Mouse (Mus musculus): ENCODE measurements around the gene Cdhr2. TPM values are rescaled to one million over a fixed set of nuclear protein-coding genes. Genes with fewer than 3 reads are reported as not detected.

The Cdhr2 gene
- polyA plus RNA-seq, 1 experiment from 2014 or later: 0.10 TPM

DNA sequence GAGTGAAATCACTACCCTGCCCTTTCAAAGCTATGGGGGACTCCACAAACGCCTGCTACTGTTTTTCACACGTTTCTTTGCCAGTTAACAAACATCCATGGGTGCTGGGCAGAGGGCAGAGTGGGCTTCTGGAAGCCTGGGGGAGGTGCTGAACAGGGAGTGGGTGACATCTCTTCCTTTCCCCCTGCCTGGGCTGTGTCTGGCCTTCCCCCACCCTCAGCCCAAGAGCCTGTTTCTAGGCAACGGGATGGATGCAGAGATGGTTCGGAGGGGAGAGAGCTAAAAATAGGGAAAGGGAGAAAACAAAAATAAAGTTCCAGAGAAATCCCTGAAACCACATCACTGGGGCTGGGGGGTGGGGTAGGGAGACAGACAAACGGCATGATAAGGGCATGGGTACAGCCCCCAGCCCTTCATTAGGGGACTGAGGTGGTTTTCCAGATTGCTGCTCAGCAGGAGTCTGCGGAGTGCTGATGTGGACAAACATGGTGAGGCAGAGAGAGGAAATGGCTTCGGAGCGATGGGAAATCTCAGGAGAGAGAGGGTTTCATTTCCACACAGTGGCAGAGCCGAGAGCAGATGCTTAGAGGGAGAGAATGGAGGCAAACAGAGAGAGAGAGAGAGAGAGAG lies 54.1 kb downstream of the Cdhr2 start:
- Histone ChIP-seq H3K4me2 (no peak overlapping the region), H3K27me3 (peaks cover 47% of the 10 kb centered on the region), H3K9me3 (no peaks in the 10 kb centered on the region), H3K9ac (no peak overlapping the region), H3K4me1 (peaks cover 13% of the 10 kb centered on the region), H3K27ac (no peak overlapping the region), H3K4me3 (no peak overlapping the region), H3K36me3 (no peaks in the 10 kb centered on the region)
- ATAC-seq (ENCODE audit: borderline replicate concordance, extremely low read depth, low FRiP score, low TSS enrichment): no peak
- WGBS: 24% methylated on average over 9 of the region's 9 CpGs

DNA sequence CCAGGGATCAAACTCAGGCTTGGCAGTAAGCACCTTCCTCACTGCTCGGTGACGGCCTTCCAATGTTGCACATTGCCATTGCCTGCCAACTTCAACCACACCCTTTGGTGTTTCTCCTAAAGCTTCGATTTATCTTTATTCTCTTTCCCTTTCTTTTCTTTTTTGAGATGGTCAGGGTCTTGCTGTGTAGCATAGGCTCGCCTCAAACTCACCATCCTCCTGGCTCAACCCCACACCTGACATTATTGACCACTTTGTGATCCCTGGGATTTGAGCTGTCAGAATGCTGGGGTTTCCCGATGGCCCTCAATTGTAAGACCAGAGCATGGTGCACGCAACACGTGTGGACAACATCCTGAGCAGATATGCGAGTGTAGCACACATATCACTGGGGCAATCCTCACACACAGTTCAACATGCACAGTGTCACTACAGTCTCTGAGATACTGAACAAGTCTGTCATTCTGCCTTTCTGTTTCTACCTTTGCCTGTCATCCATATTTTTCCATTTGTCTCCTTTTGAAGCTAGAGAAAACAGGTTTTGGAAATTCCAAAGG lies 55.0 kb downstream of the Cdhr2 start:
- no peaks in the 10 kb centered on the region for H3K36me3 ChIP-seq
- peaks cover 49% of the 10 kb centered on the region for H3K27me3 ChIP-seq
- H3K27ac ChIP-seq: no peak overlapping the region
- no peak overlapping the region for H3K4me3 ChIP-seq
- ATAC-seq (ENCODE audit: borderline replicate concordance, extremely low read depth, low FRiP score, low TSS enrichment): no peak
- no peak overlapping the region for H3K9ac ChIP-seq
- H3K4me1 ChIP-seq: peaks cover 13% of the 10 kb centered on the region
- H3K4me2 ChIP-seq: no peak overlapping the region
- no peaks in the 10 kb centered on the region for H3K9me3 ChIP-seq
- WGBS: 81% methylated on average over 8 of the region's 8 CpGs

- peak overlapping the region; percentile 33 for H3K4me3 ChIP-seq
- no peak overlapping the region for H3K27ac ChIP-seq
- no peak for ATAC-seq (ENCODE audit: borderline replicate concordance, extremely low read depth, low FRiP score, low TSS enrichment)
- WGBS: 39% methylated on average over 10 of the region's 10 CpGs
- peaks cover 13% of the 10 kb centered on the region for H3K4me1 ChIP-seq
- H3K27me3 ChIP-seq: peaks cover 49% of the 10 kb centered on the region
- H3K9ac ChIP-seq: no peak overlapping the region
- H3K4me2 ChIP-seq: peak overlapping the region; percentile 65
- no peaks in the 10 kb centered on the region for H3K36me3 ChIP-seq
- no peaks in the 10 kb centered on the region for H3K9me3 ChIP-seq
Measured at GRCm38 (mm10) chr13:54757093-54757830, 56.0 kb downstream of the Cdhr2 start.

- peaks cover 13% of the 10 kb centered on the region for H3K4me1 ChIP-seq
- 0 out of 2 replicates have a peak overlapping the region, but pooled peaks have one; percentile 7 for H3K9ac ChIP-seq
- ATAC-seq (ENCODE audit: borderline replicate concordance, extremely low read depth, low FRiP score, low TSS enrichment): peak; percentile 89
- peak overlapping the region; percentile 33 for H3K4me3 ChIP-seq
- H3K36me3 ChIP-seq: no peaks in the 10 kb centered on the region
- peaks cover 53% of the 10 kb centered on the region for H3K27me3 ChIP-seq
- WGBS: under 1% methylated on average over 43 of the region's 43 CpGs
- no peaks in the 10 kb centered on the region for H3K9me3 ChIP-seq
- H3K4me2 ChIP-seq: peak overlapping the region; percentile 65
- H3K27ac ChIP-seq: no peak overlapping the region
Measured at GRCm38 (mm10) chr13:54758045-54758755, 56.9 kb downstream of the Cdhr2 start.

- WGBS: 4% methylated on average over 29 of the region's 29 CpGs
- no peak overlapping the region for H3K4me3 ChIP-seq
- H3K4me1 ChIP-seq: peaks cover 13% of the 10 kb centered on the region
- H3K4me2 ChIP-seq: peak overlapping the region; percentile 65
- H3K9ac ChIP-seq: no peak overlapping the region
- H3K36me3 ChIP-seq: no peaks in the 10 kb centered on the region
- no peak overlapping the region for H3K27ac ChIP-seq
- H3K9me3 ChIP-seq: no peaks in the 10 kb centered on the region
- peaks cover 56% of the 10 kb centered on the region for H3K27me3 ChIP-seq
- ATAC-seq (ENCODE audit: borderline replicate concordance, extremely low read depth, low FRiP score, low TSS enrichment): no peak
Measured at GRCm38 (mm10) chr13:54758756-54759470, 57.7 kb downstream of the Cdhr2 start.

- Histone ChIP-seq H3K4me1 (peaks cover 13% of the 10 kb centered on the region), H3K9me3 (no peaks in the 10 kb centered on the region), H3K27me3 (peaks cover 62% of the 10 kb centered on the region), H3K4me3 (no peak overlapping the region), H3K9ac (no peak overlapping the region), H3K4me2 (no peak overlapping the region), H3K36me3 (no peaks in the 10 kb centered on the region), H3K27ac (no peak overlapping the region)
- WGBS: 11% methylated on average over 7 of the region's 7 CpGs
- no peak for ATAC-seq (ENCODE audit: borderline replicate concordance, extremely low read depth, low FRiP score, low TSS enrichment)
Measured at GRCm38 (mm10) chr13:54759496-54759895, 58.2 kb downstream of the Cdhr2 start.

DNA sequence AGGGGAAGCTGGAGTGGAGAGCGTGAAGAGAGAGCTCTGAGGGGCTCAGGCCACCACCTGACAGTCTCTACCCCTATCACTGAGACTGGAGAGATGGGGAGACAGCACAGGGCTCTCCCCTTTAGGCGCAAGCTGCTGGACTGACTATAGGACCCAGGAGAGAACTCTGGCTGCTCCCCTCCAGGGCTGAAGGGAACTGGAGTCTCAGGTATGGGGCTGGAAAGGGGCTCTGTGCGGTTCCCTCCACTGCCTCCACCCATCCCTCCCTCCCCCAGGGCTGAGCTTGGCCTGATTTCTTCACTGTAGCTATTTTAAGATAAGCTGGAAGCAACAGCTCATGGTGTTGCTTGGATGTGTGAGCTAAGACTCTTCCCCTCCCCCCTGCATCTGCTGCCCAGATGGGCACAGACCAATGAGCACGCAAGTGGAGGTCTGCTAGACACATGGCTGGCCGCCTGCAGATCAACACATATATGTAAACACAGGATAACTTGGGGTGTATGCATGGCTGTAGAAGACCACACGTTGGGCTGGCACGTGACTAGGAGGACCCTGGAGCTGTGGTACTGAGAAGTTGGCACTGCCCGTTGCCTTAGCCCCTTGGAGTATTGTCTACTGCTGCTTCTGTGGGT lies 59.0 kb downstream of the Cdhr2 start:
- H3K9ac ChIP-seq: no peak overlapping the region
- no peak overlapping the region for H3K4me2 ChIP-seq
- no peak for ATAC-seq (ENCODE audit: borderline replicate concordance, extremely low read depth, low FRiP score, low TSS enrichment)
- peaks cover 67% of the 10 kb centered on the region for H3K27me3 ChIP-seq
- no peak overlapping the region for H3K27ac ChIP-seq
- WGBS: 56% methylated on average over 8 of the region's 8 CpGs
- peaks cover 13% of the 10 kb centered on the region for H3K4me1 ChIP-seq
- no peak overlapping the region for H3K4me3 ChIP-seq
- H3K9me3 ChIP-seq: no peaks in the 10 kb centered on the region
- H3K36me3 ChIP-seq: no peaks in the 10 kb centered on the region

DNA sequence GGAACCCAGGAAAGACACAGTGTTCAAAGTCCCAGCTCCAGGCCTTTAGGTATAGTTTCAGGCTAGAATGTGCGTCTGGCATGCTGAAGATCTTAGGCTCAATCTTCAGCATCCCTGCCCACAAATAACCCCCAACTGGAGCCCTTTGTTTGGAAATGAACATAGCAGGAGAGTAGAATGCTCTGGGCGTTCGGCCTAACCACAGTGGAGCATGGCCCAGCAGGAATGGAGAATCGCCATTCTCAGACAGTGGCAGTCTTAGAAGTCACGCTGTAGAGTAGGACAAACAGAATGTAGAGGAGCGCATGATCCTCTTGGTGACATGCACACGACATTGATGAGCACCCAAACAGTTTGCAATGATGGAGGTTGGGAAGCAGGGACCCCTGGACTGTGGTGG lies 59.6 kb downstream of the Cdhr2 start:
- no peak for ATAC-seq (ENCODE audit: borderline replicate concordance, extremely low read depth, low FRiP score, low TSS enrichment)
- Histone ChIP-seq H3K27ac (no peak overlapping the region), H3K36me3 (no peaks in the 10 kb centered on the region), H3K9me3 (no peaks in the 10 kb centered on the region), H3K4me2 (no peak overlapping the region), H3K9ac (no peak overlapping the region), H3K4me1 (peaks cover 16% of the 10 kb centered on the region), H3K27me3 (peaks cover 68% of the 10 kb centered on the region), H3K4me3 (no peak overlapping the region)
- 75% methylated on average over 7 of the region's 7 CpGs for WGBS

- WGBS: 5% methylated on average over 44 of the region's 44 CpGs
- H3K4me1 ChIP-seq: peaks cover 10% of the 10 kb centered on the region
- peak overlapping the region; percentile 18; the same call in 1 of the 2 replicates for H3K4me3 ChIP-seq
- no peaks in the 10 kb centered on the region for H3K36me3 ChIP-seq
- peaks cover 57% of the 10 kb centered on the region for H3K27me3 ChIP-seq
- no peaks in the 10 kb centered on the region for H3K9me3 ChIP-seq
- peak overlapping the region; percentile 44 for H3K4me2 ChIP-seq
- H3K9ac ChIP-seq: no peak overlapping the region
- H3K27ac ChIP-seq: no peak overlapping the region
- peak; percentile 19; the same call in 1 of the 2 replicates for ATAC-seq (ENCODE audit: borderline replicate concordance, extremely low read depth, low FRiP score, low TSS enrichment)
Measured at GRCm38 (mm10) chr13:54765281-54766191, 64.3 kb downstream of the Cdhr2 start.

DNA sequence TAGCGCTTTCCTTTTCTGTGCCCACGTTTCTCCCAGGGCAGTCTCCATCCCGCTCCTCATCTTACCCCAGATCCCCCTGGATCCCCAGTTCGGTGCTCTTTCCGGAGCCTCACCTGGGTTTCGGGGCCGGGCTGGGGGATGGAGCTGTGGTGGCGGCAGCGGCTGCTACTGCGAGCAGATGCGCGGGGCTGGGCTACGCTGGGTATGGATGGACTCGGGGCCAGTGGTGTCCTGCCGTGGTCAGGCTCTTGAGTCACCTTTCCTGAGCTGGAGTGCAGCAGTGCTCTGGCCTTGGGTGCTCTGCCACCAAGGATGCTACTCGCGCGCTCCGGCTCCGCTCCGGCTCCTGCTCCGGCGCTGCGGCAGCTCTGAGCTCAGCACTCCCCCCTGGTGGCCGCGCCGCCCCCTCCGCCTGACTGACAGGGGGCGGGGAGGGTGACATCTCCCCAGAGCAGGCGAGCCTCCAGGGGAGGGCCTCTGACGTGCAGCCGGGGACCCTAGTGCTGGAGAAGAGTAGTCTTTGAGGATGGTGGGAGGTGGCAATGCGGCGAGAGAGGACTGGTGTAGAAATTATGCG lies 65.0 kb downstream of the Cdhr2 start, which contains the start of gene Sncb:
Gene Sncb, minus strand, starts transcription at position 404 of the 577 bp plus-strand sequence.
- H3K4me2 ChIP-seq: peak within 1 kb of the TSS; percentile 44
- peaks cover 53% of the 10 kb centered on the region for H3K27me3 ChIP-seq
- no peaks in the 10 kb centered on the region for H3K9me3 ChIP-seq
- H3K4me1 ChIP-seq: peaks cover 10% of the 10 kb centered on the region
- H3K36me3 ChIP-seq: no peaks in the 10 kb centered on the region
- ATAC-seq (ENCODE audit: borderline replicate concordance, extremely low read depth, low FRiP score, low TSS enrichment): peak; percentile 46; the same call in 1 of the 2 replicates
- no peak within 1 kb of the TSS for H3K9ac ChIP-seq
- WGBS: 1% methylated on average over 35 of the region's 35 CpGs
- no peak within 1 kb of the TSS for H3K27ac ChIP-seq
- H3K4me3 ChIP-seq: peak within 1 kb of the TSS; percentile 18; the same call in 1 of the 2 replicates

Measured in lung, embryonic 15.5 days (tissue).